Mouse (Mus musculus): ENCODE data around the gene Mogat1. TPM values are rescaled to one million over a fixed set of nuclear protein-coding genes. Genes with fewer than 3 reads are reported as not detected.
"Not testable (repeated sequence)": the region's sequence is repeated elsewhere in the genome, so short reads cannot be mapped to it uniquely, and the experiment has no call there.

The Mogat1 gene
- 0.57 and 0.65 TPM in 2 replicates for polyA plus RNA-seq (2016; fragmentation: Nextera tagmentation; extraction: Ambion mirVana)

DNA sequence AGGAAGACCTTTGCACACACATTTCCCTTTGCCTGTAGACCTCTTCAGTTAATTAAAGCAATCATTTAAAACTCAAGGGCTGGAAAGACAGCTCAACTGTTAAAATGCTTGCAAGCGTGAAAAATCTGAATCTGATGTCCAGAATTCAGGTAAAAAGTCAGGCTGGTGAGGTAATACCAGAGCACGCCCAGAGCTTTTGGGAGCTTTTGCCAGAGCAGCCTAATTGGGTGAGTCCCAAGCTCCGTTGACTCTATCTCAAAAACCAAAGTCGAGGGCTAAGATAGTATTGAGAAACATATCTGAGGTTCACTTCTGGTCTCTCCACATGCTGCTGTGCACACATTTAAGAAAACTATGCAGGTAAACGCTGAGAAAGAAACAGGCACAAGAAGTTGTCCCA is at the start of gene Mogat1:
Gene Mogat1, plus strand, starts transcription at position 130 of the 400 bp plus-strand sequence.
- no peak for ATAC-seq (ENCODE audit: insufficient number of reproducible peaks, insufficient read depth, low FRiP score, low TSS enrichment)
- Histone ChIP-seq H3K4me3 (peak within 1 kb of the TSS; percentile 32), H3K27ac (no peak within 1 kb of the TSS), H3K9ac (peak within 1 kb of the TSS; percentile 52; the same call in 1 of the 2 replicates), H3K4me2 (replicated peaks) (peak within 1 kb of the TSS; percentile 61), H3K9me3 (no peaks in the 10 kb centered on the region), H3K27me3 (0 out of 2 replicates have a peak, but pooled peaks cover 5% of the 10 kb centered on the region), H3K4me1 (peaks cover 5% of the 10 kb centered on the region; the same call in 1 of the 2 replicates), H3K36me3 (no peaks in the 10 kb centered on the region)
- 68% methylated on average over 5 of the region's 5 CpGs for WGBS

DNA sequence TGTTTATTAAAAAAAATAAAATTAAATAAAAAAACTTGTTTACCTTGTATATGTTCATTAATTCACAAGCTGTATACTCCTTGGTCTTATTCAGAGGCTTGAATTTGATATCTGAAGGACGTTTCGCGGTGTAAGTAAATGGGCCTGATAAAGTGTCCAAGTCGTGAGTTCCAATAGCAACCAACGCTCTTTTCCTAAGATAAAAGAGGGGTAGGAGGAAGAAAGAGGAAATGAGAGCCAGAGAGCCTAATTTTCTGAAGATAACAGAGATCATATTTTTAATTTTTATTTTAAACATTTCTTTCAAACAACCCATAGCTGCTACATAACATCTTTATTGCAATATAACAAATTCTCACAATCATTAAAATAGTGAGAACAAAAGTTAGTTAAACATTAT is 38.4 kb upstream of the Mogat1 start:
- ATAC-seq (ENCODE audit: insufficient number of reproducible peaks, insufficient read depth, low FRiP score, low TSS enrichment), result no peak
- Histone ChIP-seq H3K27me3 (no peaks in the 10 kb centered on the region), H3K9me3 (no peaks in the 10 kb centered on the region), H3K9ac (no peak overlapping the region), H3K4me1 (no peaks in the 10 kb centered on the region), H3K4me3 (no peak overlapping the region), H3K4me2 (replicated peaks) (no peak overlapping the region), H3K27ac (no peak overlapping the region), H3K36me3 (peaks cover 43% of the 10 kb centered on the region)
- 92% methylated on average over 5 of the region's 5 CpGs for WGBS

DNA sequence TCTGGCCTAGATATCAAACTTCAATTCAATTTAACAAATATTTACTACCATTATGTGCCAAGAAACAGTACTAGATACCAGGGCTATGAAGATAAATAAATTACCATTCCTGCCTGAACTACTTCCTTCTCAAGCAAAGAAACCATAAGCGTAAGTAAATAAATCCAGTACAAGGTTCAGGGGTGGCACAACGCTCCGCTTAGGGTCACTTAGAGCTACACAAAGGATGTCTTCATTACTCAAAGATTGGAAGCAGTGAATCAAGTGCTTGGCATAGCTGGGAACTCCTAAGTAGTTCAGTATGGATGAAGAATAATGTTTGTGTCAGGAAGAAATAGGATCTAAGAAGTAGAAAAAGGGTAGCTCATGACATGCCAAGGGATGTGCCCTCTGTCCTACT is 27.4 kb upstream of the Mogat1 start:
- Histone ChIP-seq H3K4me1 (peaks cover 14% of the 10 kb centered on the region), H3K27me3 (no peaks in the 10 kb centered on the region), H3K4me2 (replicated peaks) (no peak overlapping the region), H3K4me3 (no peak overlapping the region), H3K9me3 (no peaks in the 10 kb centered on the region), H3K9ac (no peak overlapping the region), H3K36me3 (peaks cover 19% of the 10 kb centered on the region), H3K27ac (no peak overlapping the region)
- WGBS, result 79% methylated on average over 3 of the region's 3 CpGs
- no peak for ATAC-seq (ENCODE audit: insufficient number of reproducible peaks, insufficient read depth, low FRiP score, low TSS enrichment)

DNA sequence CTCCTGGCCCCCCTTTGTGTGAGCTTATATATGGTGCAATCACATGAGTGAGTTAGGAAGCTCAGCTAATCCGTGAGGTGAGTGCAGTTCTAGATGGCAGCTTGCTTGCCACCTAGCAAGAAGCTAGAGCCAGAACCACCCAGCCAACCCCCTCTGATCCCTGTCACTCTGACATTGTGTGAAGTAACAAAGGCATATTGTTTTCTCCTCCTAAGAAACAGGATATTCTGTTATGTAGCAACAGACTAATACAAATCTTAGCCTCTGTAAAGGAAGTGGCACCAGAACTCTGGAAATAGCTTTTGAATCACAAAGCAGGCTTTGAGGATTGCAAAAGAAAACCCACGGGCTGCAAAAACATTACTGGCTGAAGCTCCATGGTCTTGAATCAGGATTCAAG is 26.4 kb upstream of the Mogat1 start:
- H3K27ac ChIP-seq, result no peak overlapping the region
- H3K27me3 ChIP-seq, result no peaks in the 10 kb centered on the region
- H3K4me3 ChIP-seq, result no peak overlapping the region
- 31% methylated on average over 2 of the region's 2 CpGs for WGBS
- H3K36me3 ChIP-seq, result peaks cover 16% of the 10 kb centered on the region
- no peak overlapping the region for H3K4me2 ChIP-seq (replicated peaks)
- no peak overlapping the region for H3K9ac ChIP-seq
- H3K4me1 ChIP-seq, result peaks cover 14% of the 10 kb centered on the region
- H3K9me3 ChIP-seq, result no peaks in the 10 kb centered on the region
- ATAC-seq (ENCODE audit: insufficient number of reproducible peaks, insufficient read depth, low FRiP score, low TSS enrichment), result no peak

DNA sequence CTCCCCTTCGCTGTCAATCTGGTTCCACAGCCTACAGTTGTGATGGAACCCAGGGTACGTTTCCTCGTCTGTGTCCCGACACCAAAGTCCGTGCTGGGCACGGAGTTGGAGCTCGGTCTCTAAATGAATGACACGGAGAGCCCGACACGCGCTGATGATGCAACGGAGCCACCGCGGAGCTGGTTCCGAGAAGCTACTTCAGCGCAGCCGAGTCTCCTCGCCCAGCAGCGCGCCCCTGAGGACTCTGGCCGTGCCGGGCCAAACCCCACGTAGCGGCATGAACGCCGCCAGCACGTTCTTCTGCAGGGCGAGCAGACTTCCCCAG is 22.4 kb upstream of the Mogat1 start:
- ATAC-seq (ENCODE audit: insufficient number of reproducible peaks, insufficient read depth, low FRiP score, low TSS enrichment), result 0 out of 2 replicates have a peak, but pooled peaks have one; percentile 3

DNA sequence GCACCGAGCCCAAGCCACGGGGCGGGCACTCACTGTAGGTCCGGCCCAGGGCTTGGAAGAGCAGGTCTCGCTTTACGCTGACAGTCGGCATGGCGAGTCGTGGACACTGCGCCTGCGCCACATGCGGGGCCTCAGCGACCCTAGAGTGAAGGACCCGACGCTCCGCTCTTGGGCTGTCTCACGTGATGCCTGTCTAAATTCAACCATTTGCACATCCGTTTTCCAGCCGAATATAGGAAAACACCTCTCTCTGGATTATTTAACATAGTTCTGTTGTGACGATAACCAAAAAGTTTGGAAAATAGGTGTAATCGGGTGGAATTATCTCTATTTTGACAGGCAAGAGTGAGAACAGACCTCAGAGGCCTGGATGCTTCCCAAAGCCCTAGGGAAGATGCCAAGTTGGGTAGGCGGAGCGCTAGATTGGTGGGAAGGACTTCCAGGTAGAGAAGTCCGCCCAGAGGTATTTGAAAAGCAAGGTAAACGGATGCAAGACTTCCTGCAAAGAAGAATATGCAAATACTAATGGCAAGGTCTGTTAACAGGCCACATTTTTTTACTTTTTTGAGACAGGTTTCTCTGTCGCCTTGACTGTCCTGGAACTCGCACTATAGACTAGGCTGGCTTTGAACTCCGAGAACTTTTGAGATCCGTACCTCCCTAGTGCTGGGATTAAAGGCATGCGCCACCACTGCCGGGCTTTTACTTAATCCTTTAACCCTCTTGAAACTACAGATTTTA is 21.9 kb upstream of the Mogat1 start, which contains the start of gene Farsb:
Gene Farsb, minus strand, starts transcription at position 146 of the 741 bp plus-strand sequence.
- H3K9me3 ChIP-seq, result no peaks in the 10 kb centered on the region
- peak within 1 kb of the TSS; percentile 90 for H3K4me3 ChIP-seq
- WGBS, result under 1% methylated on average over 31 of the region's 31 CpGs
- peak; percentile 94 for ATAC-seq (ENCODE audit: insufficient number of reproducible peaks, insufficient read depth, low FRiP score, low TSS enrichment)
- H3K27ac ChIP-seq, result peak within 1 kb of the TSS; percentile 65; the same call in 1 of the 2 replicates
- peak within 1 kb of the TSS; percentile 90 for H3K4me2 ChIP-seq (replicated peaks)
- peaks cover 17% of the 10 kb centered on the region for H3K4me1 ChIP-seq
- H3K9ac ChIP-seq, result peak within 1 kb of the TSS; percentile 80
- no peaks in the 10 kb centered on the region for H3K36me3 ChIP-seq
- H3K27me3 ChIP-seq, result 0 out of 2 replicates have a peak, but pooled peaks cover 2% of the 10 kb centered on the region

More for the DNA sequence above, 22.4 kb upstream of the Mogat1 start:
- H3K9me3 ChIP-seq, result no peaks in the 10 kb centered on the region
- H3K4me2 ChIP-seq (replicated peaks), result peak overlapping the region; percentile 90
- H3K36me3 ChIP-seq, result no peaks in the 10 kb centered on the region
- H3K27me3 ChIP-seq, result 0 out of 2 replicates have a peak, but pooled peaks cover 2% of the 10 kb centered on the region
- H3K4me1 ChIP-seq, result peaks cover 17% of the 10 kb centered on the region
- peak overlapping the region; percentile 80 for H3K9ac ChIP-seq
- under 1% methylated on average over 28 of the region's 28 CpGs for WGBS
- H3K27ac ChIP-seq, result peak overlapping the region; percentile 65; the same call in 1 of the 2 replicates
- H3K4me3 ChIP-seq, result peak overlapping the region; percentile 90

DNA sequence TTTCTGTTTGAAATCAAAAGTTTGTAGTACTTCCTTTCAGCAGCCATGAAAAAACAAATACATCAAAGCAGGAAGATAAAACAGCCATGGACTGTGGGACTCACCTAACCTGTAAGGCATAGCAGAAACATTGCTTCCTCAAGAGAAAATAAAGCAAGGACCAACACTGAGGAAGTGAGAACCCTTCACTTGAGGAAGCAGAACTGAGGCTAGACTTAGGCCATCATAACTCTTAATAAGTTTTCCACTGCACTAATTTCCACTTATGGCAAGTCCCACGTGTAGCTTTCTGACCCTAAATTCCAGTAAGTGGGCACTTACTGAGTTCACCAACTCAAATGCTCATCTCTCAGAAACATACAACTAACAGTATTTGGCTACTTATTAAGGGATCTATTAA is 20.6 kb upstream of the Mogat1 start:
- Histone ChIP-seq H3K9me3 (no peaks in the 10 kb centered on the region), H3K27me3 (0 out of 2 replicates have a peak, but pooled peaks cover 2% of the 10 kb centered on the region), H3K9ac (no peak overlapping the region), H3K4me1 (peaks cover 17% of the 10 kb centered on the region), H3K4me3 (no peak overlapping the region), H3K27ac (no peak overlapping the region), H3K36me3 (no peaks in the 10 kb centered on the region), H3K4me2 (replicated peaks) (no peak overlapping the region)
- 69% methylated on average over 1 of the region's 1 CpGs for WGBS
- no peak for ATAC-seq (ENCODE audit: insufficient number of reproducible peaks, insufficient read depth, low FRiP score, low TSS enrichment)

DNA sequence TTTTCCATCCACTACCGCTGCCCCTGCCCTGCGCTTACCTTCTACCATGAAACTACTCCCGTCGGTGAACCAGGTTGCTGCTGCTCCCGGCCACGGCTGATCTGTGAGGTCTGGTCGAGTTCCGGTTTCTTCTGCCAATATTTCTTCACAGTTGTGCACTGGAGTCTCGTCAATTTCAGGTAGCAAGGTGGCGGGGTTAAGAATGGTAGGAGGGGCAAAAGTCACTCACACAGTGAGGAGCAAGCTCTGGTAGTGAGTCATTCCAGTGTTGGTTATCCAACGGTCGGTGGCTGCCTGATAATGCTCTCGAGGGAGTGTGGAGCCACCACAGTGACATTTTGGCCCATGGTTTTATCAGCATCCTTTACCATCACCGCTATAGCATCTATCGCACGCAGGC is 9.8 kb upstream of the Mogat1 start:
- H3K9ac ChIP-seq, result no peak overlapping the region
- no peaks in the 10 kb centered on the region for H3K36me3 ChIP-seq
- WGBS, result 92% methylated on average over 16 of the region's 16 CpGs
- no peaks in the 10 kb centered on the region for H3K9me3 ChIP-seq
- no peak overlapping the region for H3K4me2 ChIP-seq (replicated peaks)
- no peak overlapping the region for H3K4me3 ChIP-seq
- no peaks in the 10 kb centered on the region for H3K27me3 ChIP-seq
- H3K4me1 ChIP-seq, result no peaks in the 10 kb centered on the region
- no peak overlapping the region for H3K27ac ChIP-seq
- ATAC-seq (ENCODE audit: insufficient number of reproducible peaks, insufficient read depth, low FRiP score, low TSS enrichment), result no peak

DNA sequence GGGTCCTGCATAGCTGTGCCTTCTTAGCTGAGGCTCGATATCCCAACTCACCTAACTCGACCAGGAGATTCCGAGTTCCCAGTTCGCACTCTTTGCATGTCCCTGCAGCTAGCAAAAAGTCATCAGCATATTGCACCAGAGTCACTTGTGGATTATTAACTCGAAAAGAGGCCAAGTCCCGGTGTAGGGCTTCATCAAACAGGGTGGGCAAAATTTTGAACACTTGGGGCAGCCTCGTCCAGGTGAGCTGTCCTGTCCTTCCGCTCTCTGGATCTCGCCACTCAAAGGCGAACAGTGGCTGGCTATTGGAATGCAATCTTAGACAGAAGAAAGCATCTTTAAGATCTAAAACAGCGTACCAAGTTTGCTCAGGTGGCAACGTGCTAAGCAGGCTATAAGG is 8.9 kb upstream of the Mogat1 start:
- not testable (repeated sequence) for H3K36me3 ChIP-seq; H3K27ac ChIP-seq; H3K4me3 ChIP-seq; H3K9ac ChIP-seq; H3K27me3 ChIP-seq; ATAC-seq (ENCODE audit: insufficient number of reproducible peaks, insufficient read depth, low FRiP score, low TSS enrichment); H3K4me1 ChIP-seq; H3K4me2 ChIP-seq (replicated peaks); H3K9me3 ChIP-seq
- 88% methylated on average over 12 of the region's 12 CpGs for WGBS

DNA sequence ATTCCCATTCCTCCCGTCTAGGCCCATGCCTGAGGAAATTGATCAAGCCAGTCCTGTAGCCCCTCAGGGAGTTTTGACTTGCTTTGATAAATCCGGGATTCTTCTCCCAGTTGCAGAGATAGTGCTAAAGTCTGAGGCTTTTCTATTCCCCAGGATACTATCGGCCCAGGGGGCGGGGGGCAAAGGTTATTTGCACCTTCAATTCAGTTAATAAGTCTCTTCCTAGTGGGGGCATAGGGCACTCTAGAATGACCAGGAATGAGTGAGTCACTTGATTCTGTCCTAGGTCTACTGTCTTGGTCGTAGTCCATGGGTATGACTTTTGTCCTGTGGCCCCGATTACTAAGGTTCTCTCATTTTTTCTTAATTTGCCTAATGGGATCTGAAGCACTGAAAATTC is 8.3 kb upstream of the Mogat1 start:
- Histone ChIP-seq H3K27ac (no peak overlapping the region), H3K9ac (no peak overlapping the region), H3K4me1 (no peaks in the 10 kb centered on the region), H3K9me3 (no peaks in the 10 kb centered on the region), H3K27me3 (no peaks in the 10 kb centered on the region), H3K4me2 (replicated peaks) (no peak overlapping the region), H3K4me3 (no peak overlapping the region), H3K36me3 (no peaks in the 10 kb centered on the region)
- no peak for ATAC-seq (ENCODE audit: insufficient number of reproducible peaks, insufficient read depth, low FRiP score, low TSS enrichment)
- WGBS, result 86% methylated on average over 6 of the region's 6 CpGs

DNA sequence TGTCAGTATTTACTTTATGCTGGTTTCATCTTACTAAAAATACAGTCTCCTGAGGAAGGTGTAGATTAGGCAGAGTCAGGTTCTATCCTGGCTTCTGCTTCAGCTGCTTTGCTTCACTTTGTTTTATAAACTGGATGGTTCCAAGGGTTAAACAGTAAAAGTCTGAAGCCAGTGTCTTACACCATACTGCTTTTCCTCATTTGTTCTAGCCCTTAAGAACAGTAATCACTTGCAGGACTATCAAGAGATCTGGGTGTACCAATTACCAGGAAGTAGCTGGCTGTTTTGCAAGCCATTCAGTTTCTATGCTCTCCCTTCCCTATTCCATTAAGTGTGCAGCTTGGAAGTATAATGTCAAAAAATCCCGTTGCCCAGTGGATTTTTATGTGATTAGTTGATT is 3.7 kb upstream of the Mogat1 start:
- H3K27ac ChIP-seq, result no peak overlapping the region
- peaks cover 5% of the 10 kb centered on the region; the same call in 1 of the 2 replicates for H3K4me1 ChIP-seq
- H3K36me3 ChIP-seq, result no peaks in the 10 kb centered on the region
- H3K9ac ChIP-seq, result no peak overlapping the region
- WGBS, result 46% methylated on average over 1 of the region's 1 CpGs
- H3K27me3 ChIP-seq, result 0 out of 2 replicates have a peak, but pooled peaks cover 5% of the 10 kb centered on the region
- no peak for ATAC-seq (ENCODE audit: insufficient number of reproducible peaks, insufficient read depth, low FRiP score, low TSS enrichment)
- H3K4me3 ChIP-seq, result no peak overlapping the region
- no peak overlapping the region for H3K4me2 ChIP-seq (replicated peaks)
- H3K9me3 ChIP-seq, result no peaks in the 10 kb centered on the region

DNA sequence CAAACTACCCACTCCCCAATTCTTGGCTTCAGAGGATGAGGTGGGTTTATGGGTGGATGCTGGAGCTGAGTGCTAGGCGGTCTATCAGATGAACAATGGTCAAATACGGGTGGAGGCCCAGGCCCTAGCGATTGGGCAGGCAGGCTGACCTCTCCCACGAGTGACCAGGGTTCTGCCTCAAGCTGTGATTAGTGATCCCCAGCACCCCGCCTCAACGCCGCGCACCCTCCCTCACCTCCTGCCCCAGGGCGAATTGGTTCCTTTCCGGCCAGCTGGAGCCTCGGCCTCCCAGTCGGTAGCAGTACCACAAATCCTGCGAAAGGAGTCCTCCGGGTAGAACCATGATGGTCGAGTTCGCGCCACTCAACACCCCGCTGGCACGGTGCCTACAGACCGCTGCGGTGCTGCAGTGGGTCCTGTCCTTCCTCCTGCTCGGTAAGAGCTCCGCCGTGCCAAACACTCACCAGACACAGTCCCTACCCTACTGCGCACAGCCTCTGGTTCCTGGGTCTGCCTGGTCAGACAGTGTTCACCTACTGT is 900 bp downstream of the Mogat1 start, which contains the start of gene BC035947:
Gene BC035947, minus strand, starts transcription at position 538 of the 540 bp plus-strand sequence.
- no peaks in the 10 kb centered on the region for H3K9me3 ChIP-seq
- H3K4me2 ChIP-seq (replicated peaks), result peak within 1 kb of the TSS; percentile 61
- H3K4me3 ChIP-seq, result peak within 1 kb of the TSS; percentile 32
- H3K36me3 ChIP-seq, result no peaks in the 10 kb centered on the region
- peaks cover 5% of the 10 kb centered on the region; the same call in 1 of the 2 replicates for H3K4me1 ChIP-seq
- H3K9ac ChIP-seq, result peak within 1 kb of the TSS; percentile 52; the same call in 1 of the 2 replicates
- ATAC-seq (ENCODE audit: insufficient number of reproducible peaks, insufficient read depth, low FRiP score, low TSS enrichment), result peak; percentile 67; the same call in 1 of the 2 replicates
- 4% methylated on average over 25 of the region's 25 CpGs for WGBS
- no peak within 1 kb of the TSS for H3K27ac ChIP-seq
- H3K27me3 ChIP-seq, result 0 out of 2 replicates have a peak, but pooled peaks cover 5% of the 10 kb centered on the region
